ENCODE assay signal across 21 mouse cellular contexts in the genomic region with DNA sequence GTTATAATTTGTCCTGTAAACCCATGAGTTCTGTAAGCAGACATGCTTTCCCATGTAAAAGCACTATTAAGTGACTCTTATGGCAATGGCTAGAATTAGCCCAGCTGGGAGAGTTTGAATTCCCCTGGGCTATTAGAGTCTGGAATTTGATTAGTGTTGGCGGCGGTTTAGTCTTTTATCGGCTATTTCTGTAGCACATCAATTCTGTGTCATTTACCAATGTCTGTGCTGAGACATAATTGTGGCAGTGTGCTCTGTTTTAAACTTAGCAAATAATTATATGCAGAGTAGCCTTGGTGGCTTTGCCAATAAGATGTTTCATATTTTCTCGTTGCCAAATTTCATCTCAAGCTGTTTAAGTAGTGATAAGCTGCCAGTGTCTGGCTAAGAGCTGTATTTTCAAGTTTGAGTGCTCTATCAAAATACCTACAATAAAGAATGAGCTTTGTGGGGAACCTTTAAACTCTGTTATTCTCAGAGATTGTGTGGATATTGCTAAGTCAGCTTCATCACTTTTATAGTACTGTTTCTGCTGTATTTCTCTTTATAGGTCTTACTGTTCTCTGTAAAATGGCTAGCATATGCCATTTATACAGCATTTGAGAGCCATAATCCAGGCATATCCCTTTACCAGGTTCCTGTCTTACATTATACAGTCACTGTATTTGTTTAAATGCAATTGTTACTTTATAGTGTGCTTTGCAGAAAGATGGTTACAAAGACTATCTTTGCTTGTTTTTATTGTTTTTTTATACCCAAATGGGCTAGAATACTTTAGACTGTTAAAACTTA.
DNase-seq lines count a peak whose midpoint lies in the region; ATAC-seq lines count a peak whose summit lies in the region.
"Had no signal": no experiment of that assay in that cellular context is flagged by ENCODE, and none has a peak within 500 bp of the region (broad histone marks: within the 10 kb centered on the region; RNA-seq: fewer than 3 reads in every experiment).

No protein-coding gene starts in this region.

- no peak overlapping the region for H3K4me2 ChIP-seq in forebrain, embryonic 13.5 days
- no peak overlapping the region for H3K4me2 ChIP-seq in neural tube, embryonic 13.5 days
- H3K4me2 ChIP-seq: embryonic facial prominence, embryonic 12.5 days; heart, embryonic 12.5 days; liver, embryonic 12.5 days; lung, embryonic 15.5 days had no signal

- ATAC-seq in forebrain, embryonic 13.5 days: peak; percentile 84
- 0 out of 2 replicates have a peak, but pooled peaks have one; percentile 8 for ATAC-seq in neural tube, embryonic 13.5 days (ENCODE audit: low read depth)
- ATAC-seq: intestine, embryonic 16.5 days; liver, embryonic 12.5 days had no signal

- no peaks in the 10 kb centered on the region; the same call in 1 of the 2 replicates for H3K4me1 ChIP-seq in forebrain, embryonic 13.5 days
- peaks cover under 1% of the 10 kb centered on the region for H3K4me1 ChIP-seq in forebrain, embryonic 10.5 days
- peaks cover 5% of the 10 kb centered on the region for H3K4me1 ChIP-seq in neural tube, embryonic 13.5 days (replicated peaks)
- H3K4me1 ChIP-seq: embryonic facial prominence, embryonic 12.5 days; heart, embryonic 12.5 days; liver, embryonic 12.5 days; lung, embryonic 15.5 days had no signal

- no peak for DNase-seq in forebrain, embryonic 10.5 days (ENCODE audit: extremely low spot score, low spot score)
- no peak for DNase-seq in neural tube, embryonic 10.5 days (ENCODE audit: extremely low spot score, low spot score)
- DNase-seq in forelimb bud, embryonic 11.5 days (ENCODE audit: low read depth, low spot score): peak; percentile 21
- peak; percentile 32 for DNase-seq in retina, postnatal 1 day
- no peak for DNase-seq in cerebellum, adult 18-20 months
- no peak for DNase-seq in right cerebral cortex, adult 18-20 months
- DNase-seq: B cell, adult 2 months; cerebellum, postnatal 14 days; gastrocnemius, postnatal 25 days; heart, postnatal 36 days; right cerebral cortex, postnatal 4 days; thymus, adult 2 months had no signal

- H3K27me3 ChIP-seq in forebrain, embryonic 13.5 days: no peaks in the 10 kb centered on the region
- no peaks in the 10 kb centered on the region for H3K27me3 ChIP-seq in forebrain, embryonic 10.5 days (ENCODE audit: poor library complexity, severe bottlenecking)
- H3K27me3 ChIP-seq in neural tube, embryonic 13.5 days: no peaks in the 10 kb centered on the region
- H3K27me3 ChIP-seq: embryonic facial prominence, embryonic 12.5 days; heart, embryonic 12.5 days; liver, embryonic 12.5 days; lung, embryonic 15.5 days had no signal

- no peaks in the 10 kb centered on the region for H3K9me3 ChIP-seq in forebrain, embryonic 13.5 days (replicated peaks)
- no peaks in the 10 kb centered on the region for H3K9me3 ChIP-seq in forebrain, embryonic 10.5 days
- H3K9me3 ChIP-seq in neural tube, embryonic 13.5 days: no peaks in the 10 kb centered on the region
- H3K9me3 ChIP-seq: embryonic facial prominence, embryonic 12.5 days; heart, embryonic 12.5 days; lung, embryonic 15.5 days had no signal

- no peak overlapping the region for H3K4me3 ChIP-seq in forebrain, embryonic 13.5 days
- H3K4me3 ChIP-seq in forebrain, embryonic 10.5 days: no peak overlapping the region
- no peak overlapping the region for H3K4me3 ChIP-seq in neural tube, embryonic 13.5 days
- H3K4me3 ChIP-seq: embryonic facial prominence, embryonic 12.5 days; heart, embryonic 12.5 days; liver, embryonic 12.5 days; lung, embryonic 15.5 days; myocyte had no signal

- WGBS in forebrain, embryonic 13.5 days: 44% methylated on average over 4 of the region's 4 CpGs
- 79% methylated on average over 4 of the region's 4 CpGs for WGBS in forebrain, embryonic 10.5 days
- 41% methylated on average over 4 of the region's 4 CpGs for WGBS in neural tube, embryonic 13.5 days

- no peak overlapping the region for H3K27ac ChIP-seq in forebrain, embryonic 13.5 days
- H3K27ac ChIP-seq in forebrain, embryonic 10.5 days: no peak overlapping the region
- no peak overlapping the region for H3K27ac ChIP-seq in neural tube, embryonic 13.5 days (replicated peaks)
- H3K27ac ChIP-seq: embryonic facial prominence, embryonic 12.5 days; kidney, postnatal 0 days; liver, embryonic 12.5 days; lung, embryonic 15.5 days had no signal

- H3K9ac ChIP-seq in forebrain, embryonic 13.5 days: no peak overlapping the region
- H3K9ac ChIP-seq in neural tube, embryonic 13.5 days: no peak overlapping the region
- H3K9ac ChIP-seq: embryonic facial prominence, embryonic 12.5 days; heart, embryonic 12.5 days; liver, embryonic 12.5 days; lung, embryonic 15.5 days had no signal

- no peaks in the 10 kb centered on the region for H3K36me3 ChIP-seq in forebrain, embryonic 13.5 days (ENCODE audit: poor library complexity, severe bottlenecking)
- no peaks in the 10 kb centered on the region for H3K36me3 ChIP-seq in forebrain, embryonic 10.5 days (replicated peaks)
- no peaks in the 10 kb centered on the region for H3K36me3 ChIP-seq in neural tube, embryonic 13.5 days
- H3K36me3 ChIP-seq: embryonic facial prominence, embryonic 12.5 days; heart, embryonic 12.5 days; liver, embryonic 12.5 days; lung, embryonic 15.5 days had no signal

Comparison
In these comparisons a context has a peak if more than half of its experiments do, and no peak if none do; other contexts are left out.
1. DNase-seq: peak in forelimb bud, embryonic 11.5 days (single experiment) and retina, postnatal 1 day (single experiment); none in forebrain, embryonic 10.5 days (single experiment), neural tube, embryonic 10.5 days (single experiment), cerebellum, adult 18-20 months (0 of 2) and right cerebral cortex, adult 18-20 months (single experiment).